Mouse (Mus musculus) heart, embryonic 10.5 days (tissue): Measurements from ENCODE around the gene Gm45716. TPM values are rescaled to one million over a fixed set of nuclear protein-coding genes. Genes with fewer than 3 reads are reported as not detected.

ENCODE experiments used
- DNase-seq: peaks from one replicate; pipeline ENCODE4 v3.0.0-alpha.2; 2017; ENCODE audit warnings: low spot score
- H3K27ac ChIP-seq: fragments of 300-500 bp; sonication (generic); 2 replicates; pipeline ENCODE4 v1.5.1; 2016; ENCODE audit warnings: mild to moderate bottlenecking
- H3K27me3 ChIP-seq: fragments of 300-500 bp; sonication (generic); 2 replicates; pipeline ENCODE4 v1.6.1; 2016; ENCODE audit warnings: mild to moderate bottlenecking; ENCODE audit not compliant: poor library complexity, insufficient read depth, severe bottlenecking
- H3K36me3 ChIP-seq: fragments of 300-500 bp; sonication (generic); 2 replicates; pipeline ENCODE4 v1.6.1; 2016; ENCODE audit warnings: mild to moderate bottlenecking, moderate library complexity
- H3K4me1 ChIP-seq: fragments of 300-500 bp; sonication (generic); 2 replicates; pipeline ENCODE4 v1.6.1; 2016; ENCODE audit warnings: mild to moderate bottlenecking
- H3K4me3 ChIP-seq: fragments of 300-500 bp; sonication (generic); 2 replicates; pipeline ENCODE4 v1.5.1; 2016; ENCODE audit warnings: mild to moderate bottlenecking, moderate library complexity
- H3K9me3 ChIP-seq: fragments of 300-500 bp; sonication (generic); 2 replicates; pipeline ENCODE4 v1.6.1; 2016; ENCODE audit warnings: mild to moderate bottlenecking, moderate library complexity
- WGBS: fragments of 180-500 bp; shearing (Covaris S2); methylation state at CpG from one replicate; pipeline ENCODE4 v1.1.7; 2016; 5-methylcytosine and 5-hydroxymethylcytosine counted together
- polyA plus RNA-seq: library from polyadenylated mRNA; unstranded; fragments of >200 nt; fragmentation: Nextera tagmentation; extraction: Ambion mirVana; gene quantifications from 2 replicates; pipeline ENCODE4 v1.2.1, GENCODE M21; 2016

Gm45716 gene
- polyA plus RNA-seq, 1 experiment from 2014 or later: 47.3 TPM

- WGBS: 79% methylated on average over 6 of the region's 6 CpGs
- H3K27me3 ChIP-seq: no peaks in the 10 kb centered on the region
These were observed 10.1 kb upstream of the Gm45716 start for GRCm38 (mm10) chr11:90177389-90177788.

GRCm38 (mm10) chr11:90183361-90183760, 4.1 kb upstream of the Gm45716 start:
- Histone ChIP-seq H3K4me3 (no peak overlapping the region), H3K27ac (no peak overlapping the region), H3K9me3 (no peaks in the 10 kb centered on the region), H3K27me3 (no peaks in the 10 kb centered on the region), H3K4me1 (no peaks in the 10 kb centered on the region), H3K36me3 (no peaks in the 10 kb centered on the region)
- WGBS: 10% methylated on average over 2 of the region's 2 CpGs
- no peak for DNase-seq

More at GRCm38 (mm10) chr11:90177389-90177788, 10.1 kb upstream of the Gm45716 start:
- Histone ChIP-seq H3K4me3 (no peak overlapping the region), H3K27ac (no peak overlapping the region), H3K4me1 (no peaks in the 10 kb centered on the region), H3K9me3 (no peaks in the 10 kb centered on the region), H3K36me3 (no peaks in the 10 kb centered on the region)
- DNase-seq: peak; percentile 16

GRCm38 (mm10) chr11:90184756-90185155, 2.7 kb upstream of the Gm45716 start:
- Histone ChIP-seq H3K36me3 (no peaks in the 10 kb centered on the region), H3K4me1 (no peaks in the 10 kb centered on the region), H3K27me3 (no peaks in the 10 kb centered on the region), H3K27ac (no peak overlapping the region), H3K4me3 (no peak overlapping the region), H3K9me3 (no peaks in the 10 kb centered on the region)
- peak; percentile 3 for DNase-seq
- WGBS: 73% methylated on average over 4 of the region's 4 CpGs

GRCm38 (mm10) chr11:90190156-90190555, 2.7 kb downstream of the Gm45716 start:
- Histone ChIP-seq H3K9me3 (no peaks in the 10 kb centered on the region), H3K27ac (no peak overlapping the region), H3K27me3 (no peaks in the 10 kb centered on the region), H3K4me1 (no peaks in the 10 kb centered on the region), H3K36me3 (no peaks in the 10 kb centered on the region), H3K4me3 (no peak overlapping the region)
- WGBS: 93% methylated on average over 3 of the region's 3 CpGs
- no peak for DNase-seq

GRCm38 (mm10) chr11:90194946-90195345, 7.5 kb downstream of the Gm45716 start:
- DNase-seq: no peak

GRCm38 (mm10) chr11:90195756-90196520, 8.5 kb downstream of the Gm45716 start:
- DNase-seq: no peak
- Histone ChIP-seq H3K27me3 (no peaks in the 10 kb centered on the region), H3K4me3 (no peak overlapping the region), H3K27ac (no peak overlapping the region), H3K36me3 (no peaks in the 10 kb centered on the region), H3K9me3 (no peaks in the 10 kb centered on the region), H3K4me1 (no peaks in the 10 kb centered on the region)
- 61% methylated on average over 11 of the region's 11 CpGs for WGBS

More at GRCm38 (mm10) chr11:90194946-90195345, 7.5 kb downstream of the Gm45716 start:
- 78% methylated on average over 1 of the region's 1 CpGs for WGBS
- Histone ChIP-seq H3K4me1 (no peaks in the 10 kb centered on the region), H3K9me3 (no peaks in the 10 kb centered on the region), H3K4me3 (no peak overlapping the region), H3K27ac (no peak overlapping the region), H3K36me3 (no peaks in the 10 kb centered on the region), H3K27me3 (no peaks in the 10 kb centered on the region)

- H3K27me3 ChIP-seq: no peaks in the 10 kb centered on the region
- H3K4me3 ChIP-seq: no peak overlapping the region
- no peak for DNase-seq
- H3K9me3 ChIP-seq: no peaks in the 10 kb centered on the region
- WGBS: 75% methylated on average over 12 of the region's 12 CpGs
- H3K27ac ChIP-seq: no peak overlapping the region
- no peaks in the 10 kb centered on the region for H3K36me3 ChIP-seq
- no peaks in the 10 kb centered on the region for H3K4me1 ChIP-seq
These were observed 9.2 kb downstream of the Gm45716 start for GRCm38 (mm10) chr11:90196521-90197215.

- DNase-seq: no peak
- WGBS: 63% methylated on average over 5 of the region's 5 CpGs
- H3K4me3 ChIP-seq: no peak overlapping the region
- no peaks in the 10 kb centered on the region for H3K4me1 ChIP-seq
- H3K36me3 ChIP-seq: no peaks in the 10 kb centered on the region
- no peak overlapping the region for H3K27ac ChIP-seq
- H3K27me3 ChIP-seq: no peaks in the 10 kb centered on the region
- no peaks in the 10 kb centered on the region for H3K9me3 ChIP-seq
These were observed 10.6 kb downstream of the Gm45716 start for GRCm38 (mm10) chr11:90198048-90198447.

- 82% methylated on average over 2 of the region's 2 CpGs for WGBS
- Histone ChIP-seq H3K4me1 (no peaks in the 10 kb centered on the region), H3K36me3 (no peaks in the 10 kb centered on the region), H3K27ac (no peak overlapping the region), H3K27me3 (no peaks in the 10 kb centered on the region), H3K9me3 (no peaks in the 10 kb centered on the region), H3K4me3 (no peak overlapping the region)
- no peak for DNase-seq
These were observed 13.3 kb downstream of the Gm45716 start for GRCm38 (mm10) chr11:90200826-90201225.

GRCm38 (mm10) chr11:90214246-90214645, 26.8 kb downstream of the Gm45716 start:
- 83% methylated on average over 7 of the region's 7 CpGs for WGBS

GRCm38 (mm10) chr11:90220022-90220645, 32.7 kb downstream of the Gm45716 start:
- 34% methylated on average over 6 of the region's 6 CpGs for WGBS
- Histone ChIP-seq H3K4me3 (no peak overlapping the region), H3K27ac (no peak overlapping the region), H3K4me1 (peaks cover 16% of the 10 kb centered on the region), H3K9me3 (no peaks in the 10 kb centered on the region), H3K27me3 (no peaks in the 10 kb centered on the region), H3K36me3 (no peaks in the 10 kb centered on the region)
- DNase-seq: no peak

More at GRCm38 (mm10) chr11:90214246-90214645, 26.8 kb downstream of the Gm45716 start:
- Histone ChIP-seq H3K36me3 (no peaks in the 10 kb centered on the region), H3K4me1 (0 out of 2 replicates have a peak, but pooled peaks cover 2% of the 10 kb centered on the region), H3K27ac (no peak overlapping the region), H3K4me3 (no peak overlapping the region), H3K9me3 (no peaks in the 10 kb centered on the region; the same call in 1 of the 2 replicates), H3K27me3 (no peaks in the 10 kb centered on the region)
- no peak for DNase-seq

- no peak overlapping the region for H3K27ac ChIP-seq
- no peaks in the 10 kb centered on the region for H3K36me3 ChIP-seq
- DNase-seq: no peak
- H3K4me1 ChIP-seq: peaks cover 22% of the 10 kb centered on the region
- no peaks in the 10 kb centered on the region for H3K27me3 ChIP-seq
- H3K4me3 ChIP-seq: no peak overlapping the region
- 37% methylated on average over 2 of the region's 2 CpGs for WGBS
- no peaks in the 10 kb centered on the region for H3K9me3 ChIP-seq
These were observed 33.3 kb downstream of the Gm45716 start for GRCm38 (mm10) chr11:90220750-90221149.

- DNase-seq: no peak
- WGBS: 19% methylated on average over 11 of the region's 11 CpGs
- Histone ChIP-seq H3K27ac (peak overlapping the region; percentile 64), H3K36me3 (no peaks in the 10 kb centered on the region), H3K4me3 (no peak overlapping the region), H3K9me3 (no peaks in the 10 kb centered on the region), H3K27me3 (no peaks in the 10 kb centered on the region), H3K4me1 (peaks cover 25% of the 10 kb centered on the region)
These were observed 37.5 kb downstream of the Gm45716 start for GRCm38 (mm10) chr11:90224914-90225470.
